Mouse (Mus musculus): Measurements from ENCODE around the gene Ldhc.

Ldhc gene

DNA sequence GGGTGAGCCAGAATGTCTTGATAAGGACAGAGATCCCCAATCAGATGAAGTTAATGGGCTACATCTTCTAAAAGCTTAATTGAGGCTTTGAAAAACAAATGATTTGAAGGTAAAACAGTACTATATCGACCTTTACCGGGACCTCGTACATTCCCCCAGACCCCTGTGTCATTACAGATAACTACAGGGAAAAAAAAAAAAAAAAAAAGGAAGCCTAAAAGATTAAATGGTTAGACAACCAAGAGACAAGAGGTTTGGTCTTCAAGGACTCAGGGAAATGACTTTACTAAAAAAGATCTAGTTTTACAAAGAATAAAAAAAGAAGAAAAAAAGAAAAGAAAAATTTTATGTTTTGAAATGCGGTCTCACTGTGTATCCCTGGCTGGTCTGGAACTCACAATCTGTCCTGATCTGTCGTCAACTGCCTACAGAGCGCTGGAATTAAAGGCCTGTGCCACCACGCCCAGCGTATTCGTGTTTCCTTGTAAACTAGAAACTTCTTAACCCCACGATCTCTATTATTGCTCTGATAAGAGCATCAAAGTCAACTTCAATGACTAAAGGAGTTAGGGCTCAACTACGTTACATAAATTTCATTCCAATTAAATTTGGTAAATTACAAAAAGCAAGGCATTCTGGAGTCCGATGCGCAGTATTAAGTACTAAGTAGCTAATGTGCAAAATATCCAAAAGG, 57.8 kb downstream of the Ldhc start:
- DNase-seq (ENCODE audit: low spot score in 2 of 2): no peak

DNA sequence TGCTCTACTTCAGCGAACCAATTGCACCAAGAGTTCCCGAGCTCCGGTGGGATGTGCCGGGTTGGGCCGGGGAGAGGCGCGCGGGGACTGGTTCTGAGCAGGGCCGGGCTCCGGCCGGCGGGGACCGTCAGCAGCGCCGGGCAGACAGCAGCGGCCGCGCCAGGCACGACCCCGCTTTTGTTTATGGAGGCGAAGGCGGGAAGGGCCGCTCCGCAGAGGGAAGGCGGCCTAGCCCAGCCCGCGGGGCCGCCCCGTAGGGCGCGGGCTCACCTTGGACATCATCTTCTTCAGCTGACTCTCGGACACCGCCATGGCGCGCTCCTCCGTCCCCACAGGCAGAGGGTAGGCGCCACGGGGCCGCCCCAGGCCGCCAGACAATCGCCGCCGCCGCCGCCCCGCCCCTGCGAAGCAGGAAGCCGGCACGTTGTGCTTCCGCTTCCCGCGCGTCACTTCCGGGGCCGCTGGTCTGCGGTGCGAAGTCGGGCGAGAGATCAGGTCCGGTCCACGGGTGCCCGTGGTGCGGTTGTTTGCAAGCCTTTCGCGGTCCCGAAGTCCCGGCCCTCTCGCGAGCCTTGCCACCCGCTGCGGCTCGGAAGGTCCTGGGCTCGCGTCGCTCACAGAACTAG, 58.7 kb downstream of the Ldhc start, which contains the start of gene Tsg101:
Tsg101 (minus strand) TSS at position 419 of the 626 bp plus-strand sequence.
- DNase-seq (ENCODE audit: low spot score in 2 of 2): peak; percentile 79 to 88

DNA sequence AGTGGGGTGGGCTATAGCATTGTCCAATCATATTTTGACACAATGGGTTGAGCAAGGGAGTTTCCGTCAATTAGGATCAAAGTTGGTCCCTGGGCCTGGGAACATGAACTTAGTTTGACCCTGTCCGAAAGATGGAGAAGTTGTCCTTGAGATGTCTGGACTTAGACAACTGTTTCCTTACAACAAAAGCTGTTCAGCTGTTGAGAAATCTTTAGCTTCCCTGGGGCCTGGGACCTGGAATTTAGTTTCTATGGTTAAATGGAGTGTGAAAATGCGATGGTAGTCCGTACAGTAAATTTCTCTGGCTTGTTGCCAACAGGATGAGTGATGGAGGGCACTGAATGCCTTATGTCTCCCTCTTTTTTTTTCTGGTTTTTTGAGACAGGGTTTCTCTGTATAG, 61.1 kb downstream of the Ldhc start:
- no peak for DNase-seq (ENCODE audit: low spot score in 2 of 2)
